Mouse (Mus musculus) olfactory bulb, adult 2 months (tissue): ENCODE measurements around the gene Setd1b. TPM values are rescaled to one million over a fixed set of nuclear protein-coding genes. Genes with fewer than 3 reads are reported as not detected.

Experiments
- H3K27ac ChIP-seq: fragments of 200-500 bp; 2 replicates; pipeline ENCODE4 v1.5.1; 2012; ENCODE audit warnings: low read depth, low read length; ENCODE audit not compliant: insufficient read depth
- H3K4me1 ChIP-seq: fragments of 200-500 bp; 2 replicates; pipeline ENCODE4 v1.6.1; 2012; ENCODE audit warnings: low read length; ENCODE audit not compliant: control insufficient read depth, insufficient read depth
- H3K4me3 ChIP-seq: fragments of 200-500 bp; 2 replicates; pipeline ENCODE4 v1.5.1; 2012; ENCODE audit warnings: mild to moderate bottlenecking, low read depth, low read length, moderate library complexity; ENCODE audit not compliant: insufficient read depth
- CTCF ChIP-seq: fragments of 200-500 bp; IDR thresholded peaks from 2 replicates; pipeline ENCODE4 v1.5.1; 2012; ENCODE audit warnings: low read depth, mild to moderate bottlenecking, low read length, moderate library complexity; ENCODE audit not compliant: insufficient read depth
- POLR2A ChIP-seq: fragments of 200-500 bp; IDR thresholded peaks from 2 replicates; pipeline ENCODE4 v1.6.1; 2012; ENCODE audit warnings: mild to moderate bottlenecking, low read depth, low read length, moderate library complexity; ENCODE audit not compliant: insufficient read depth
- WGBS: fragments of 180-500 bp; shearing (Covaris S2); methylation state at CpG from one replicate; pipeline ENCODE4 v1.1.7; 2018; 5-methylcytosine and 5-hydroxymethylcytosine counted together
- polyA plus RNA-seq: library from polyadenylated mRNA; stranded (reverse); fragments of >200 nt; gene quantifications from 2 replicates; pipeline ENCODE4 v1.2.4, GENCODE M21; 2012; ENCODE audit warnings: low replicate concordance; ENCODE audit not compliant: missing spikeins, insufficient read depth, insufficient read length

Setd1b gene
- polyA plus RNA-seq, 1 experiment, result not detected

DNA sequence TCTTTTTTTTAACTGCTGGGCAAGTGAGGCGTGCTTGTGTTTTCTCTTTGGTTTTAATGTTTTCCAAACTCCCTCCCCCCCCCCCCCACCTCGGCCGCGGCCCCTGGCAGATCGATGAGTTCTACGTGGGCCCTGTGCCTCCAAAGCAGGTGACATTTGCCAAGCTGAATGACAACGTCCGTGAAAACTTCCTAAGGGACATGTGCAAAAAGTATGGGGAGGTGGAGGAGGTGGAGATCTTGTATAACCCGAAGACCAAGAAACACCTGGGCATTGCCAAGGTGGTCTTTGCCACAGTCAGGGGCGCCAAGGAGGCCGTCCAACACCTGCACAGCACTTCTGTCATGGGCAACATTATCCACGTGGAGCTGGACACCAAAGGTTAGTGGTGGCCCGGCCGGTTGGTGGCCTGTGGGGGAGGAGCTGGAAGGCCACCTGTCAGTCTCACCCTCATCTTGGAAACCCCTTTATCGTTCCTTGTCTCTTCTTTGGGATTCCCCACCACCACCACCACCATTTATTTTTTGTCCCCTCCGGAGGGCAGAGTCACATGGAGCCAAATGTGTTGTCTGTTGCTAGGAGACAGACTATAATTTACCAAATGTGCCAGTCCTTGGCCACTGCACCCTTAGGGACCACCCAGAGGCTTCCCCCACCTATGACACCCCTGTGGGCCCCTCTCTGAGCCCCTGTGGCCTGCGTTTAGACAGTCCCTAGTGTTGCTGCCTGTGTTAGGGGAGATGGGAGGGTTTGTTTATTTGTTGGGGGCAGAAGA lies 2.2 kb downstream of the Setd1b start:
- peak overlapping the region; percentile 94 for H3K4me3 ChIP-seq
- 3% methylated on average over 17 of the region's 17 CpGs for WGBS
- peaks cover 40% of the 10 kb centered on the region for H3K4me1 ChIP-seq
- TF ChIP-seq POLR2A (no peak), CTCF (no peak)
- no peak overlapping the region for H3K27ac ChIP-seq

DNA sequence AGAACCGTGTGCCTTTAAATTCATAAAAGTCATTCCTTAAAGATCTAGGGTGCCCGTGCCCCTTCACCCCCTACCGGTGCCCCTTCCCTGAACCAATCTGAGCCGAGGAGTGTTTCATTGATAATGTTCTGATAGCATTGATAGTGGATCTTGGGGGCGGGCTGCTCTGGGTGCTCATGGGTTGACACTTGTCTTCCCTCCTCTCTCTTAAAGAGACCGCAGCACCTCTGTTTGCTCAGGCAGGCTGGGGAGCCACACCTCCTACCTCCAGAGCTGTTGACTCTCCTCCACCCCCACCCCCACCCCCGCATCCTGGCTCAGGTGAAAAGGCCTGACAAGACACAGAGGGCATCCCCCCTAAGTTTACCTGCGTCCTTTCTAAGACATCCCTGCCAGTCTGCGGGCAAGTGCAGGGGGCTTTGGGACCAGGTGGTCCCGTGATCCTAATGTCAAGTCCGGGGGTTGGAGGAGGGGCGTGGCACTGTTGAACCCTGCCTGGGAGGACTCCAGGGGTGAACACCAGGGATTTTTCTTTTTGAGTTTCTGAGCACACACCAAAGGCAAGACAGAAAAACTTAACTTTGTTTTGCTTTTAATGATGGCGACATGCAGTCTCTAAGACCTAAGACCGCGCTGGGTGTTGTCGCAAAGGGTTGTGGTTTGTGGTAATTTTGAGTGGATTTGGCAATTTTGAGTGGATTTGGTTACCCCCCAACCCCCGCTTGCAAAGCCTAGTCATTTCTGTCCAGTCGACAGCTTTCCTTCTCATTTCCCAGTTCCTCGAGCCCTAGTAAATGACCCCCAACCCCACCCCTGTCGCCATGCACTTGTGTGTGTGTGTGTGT lies 3.0 kb downstream of the Setd1b start:
- no peak for TF ChIP-seq CTCF
- peak overlapping the region; percentile 40 for H3K4me3 ChIP-seq
- H3K4me1 ChIP-seq, result peaks cover 43% of the 10 kb centered on the region
- H3K27ac ChIP-seq, result no peak overlapping the region
- WGBS, result 36% methylated on average over 20 of the region's 20 CpGs

DNA sequence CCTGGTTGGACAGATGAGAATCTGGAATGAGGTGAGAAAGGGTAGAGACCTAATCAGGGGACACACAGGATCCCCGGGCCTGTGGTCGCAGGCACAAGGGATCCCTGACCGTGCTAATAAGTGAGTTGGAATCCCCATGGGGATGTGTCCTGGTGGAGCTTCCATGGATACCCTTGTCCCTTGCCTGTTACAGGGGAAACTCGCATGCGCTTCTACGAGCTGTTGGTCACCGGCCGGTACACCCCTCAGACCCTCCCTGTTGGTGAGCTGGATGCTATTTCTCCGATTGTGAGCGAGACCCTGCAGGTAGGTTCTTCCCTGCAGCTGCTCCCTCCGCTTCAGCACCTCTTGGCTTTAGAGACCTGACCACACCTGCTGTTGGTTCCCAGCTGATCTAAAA lies 4.4 kb downstream of the Setd1b start:
- H3K4me3 ChIP-seq, result no peak overlapping the region
- no peak overlapping the region for H3K27ac ChIP-seq
- WGBS, result 83% methylated on average over 11 of the region's 11 CpGs
- TF ChIP-seq POLR2A, result no peak
- peaks cover 55% of the 10 kb centered on the region for H3K4me1 ChIP-seq

DNA sequence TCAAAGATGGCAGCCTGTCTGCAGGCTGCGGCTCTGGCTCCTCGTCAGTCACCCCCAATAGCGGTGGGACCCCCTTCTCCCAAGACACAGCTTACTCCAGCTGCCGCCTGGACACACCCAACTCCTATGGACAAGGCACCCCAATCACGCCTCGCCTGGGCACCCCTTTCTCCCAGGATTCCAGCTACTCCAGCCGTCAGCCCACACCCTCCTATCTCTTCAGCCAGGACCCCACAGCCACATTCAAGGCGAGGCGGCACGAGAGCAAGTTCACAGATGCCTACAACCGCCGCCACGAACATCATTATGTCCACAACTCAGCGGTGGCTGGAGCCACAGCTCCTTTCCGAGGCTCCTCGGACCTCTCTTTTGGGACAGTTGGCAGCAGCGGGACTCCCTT lies 5.6 kb downstream of the Setd1b start:
- TF ChIP-seq CTCF, result no peak
- TF ChIP-seq POLR2A, result no peak
- Histone ChIP-seq H3K4me3 (no peak overlapping the region), H3K4me1 (peaks cover 63% of the 10 kb centered on the region), H3K27ac (no peak overlapping the region)
- 75% methylated on average over 17 of the region's 17 CpGs for WGBS

DNA sequence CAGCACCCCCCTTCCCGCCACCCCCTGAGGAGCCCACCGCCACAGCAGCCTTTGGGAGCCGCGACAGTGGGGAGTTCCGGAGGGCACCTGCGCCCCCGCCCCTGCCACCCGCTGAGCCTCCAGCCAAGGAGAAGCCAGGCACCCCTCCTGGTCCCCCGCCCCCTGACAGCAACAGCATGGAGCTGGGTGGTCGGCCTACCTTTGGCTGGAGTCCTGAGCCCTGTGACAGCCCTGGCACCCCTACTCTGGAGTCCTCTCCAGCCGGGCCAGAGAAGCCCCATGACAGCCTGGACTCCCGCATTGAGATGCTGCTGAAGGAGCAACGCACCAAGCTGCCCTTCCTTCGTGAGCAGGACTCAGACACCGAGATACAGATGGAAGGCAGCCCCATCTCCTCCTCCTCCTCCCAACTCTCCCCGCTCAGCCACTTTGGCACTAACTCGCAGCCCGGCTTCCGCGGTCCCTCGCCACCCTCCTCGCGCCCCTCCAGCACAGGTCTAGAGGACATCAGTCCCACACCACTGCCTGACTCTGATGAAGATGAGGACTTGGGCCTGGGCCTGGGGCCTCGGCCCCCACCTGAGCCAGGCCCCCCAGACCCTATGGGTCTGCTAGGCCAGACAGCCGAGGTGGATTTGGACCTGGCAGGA lies 6.2 kb downstream of the Setd1b start:
- Histone ChIP-seq H3K4me3 (no peak overlapping the region), H3K27ac (no peak overlapping the region), H3K4me1 (peaks cover 63% of the 10 kb centered on the region)
- TF ChIP-seq CTCF, result no peak
- TF ChIP-seq POLR2A, result no peak
- WGBS, result 52% methylated on average over 25 of the region's 25 CpGs

DNA sequence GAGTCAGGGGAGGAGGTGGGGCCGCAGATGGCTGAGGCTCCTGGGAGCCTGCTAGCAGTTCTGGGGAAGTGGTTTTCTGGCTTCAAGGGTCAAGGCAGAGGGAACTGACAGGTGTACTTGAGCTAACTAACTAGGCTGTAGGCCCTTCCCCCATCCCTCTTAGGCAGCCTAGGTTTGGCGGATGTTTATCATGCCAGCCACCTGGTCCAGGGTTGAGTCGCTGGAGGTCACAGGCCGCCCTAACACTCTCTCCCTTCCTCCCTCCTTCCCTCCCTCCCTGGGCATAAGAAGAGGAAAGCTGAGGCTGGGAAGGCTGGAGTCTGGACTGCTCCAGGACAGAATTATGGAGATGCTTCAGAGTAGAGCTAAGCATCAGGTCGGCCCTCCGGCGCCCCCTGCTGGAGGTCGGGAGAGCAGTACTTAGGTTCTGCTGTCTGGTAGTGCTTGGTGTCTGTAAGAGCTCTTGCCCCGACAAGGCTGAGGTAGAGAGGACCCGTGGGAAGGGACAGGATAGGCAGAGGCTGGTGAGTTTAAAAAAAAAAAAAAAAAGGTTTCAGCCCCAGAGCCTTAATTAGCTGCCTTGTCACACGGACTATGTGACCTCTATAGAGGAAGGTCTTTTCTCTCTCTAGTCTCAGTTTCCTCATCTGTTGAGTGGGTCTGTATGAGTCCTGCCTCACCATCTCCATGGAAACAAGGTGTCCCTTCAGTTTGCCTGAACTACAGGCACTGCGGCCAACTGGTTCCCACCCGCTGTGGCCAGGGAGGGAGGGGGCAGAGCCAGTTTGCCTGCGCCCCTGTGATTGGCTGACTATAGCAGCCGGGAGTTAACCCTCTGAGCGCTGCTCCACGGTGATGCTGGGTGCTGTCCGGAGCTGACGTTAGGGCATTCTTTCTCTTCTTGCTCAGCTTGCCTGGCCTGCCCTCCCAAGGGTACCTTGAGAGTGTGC lies 7.7 kb downstream of the Setd1b start:
- TF ChIP-seq POLR2A, result no peak
- peak; percentile 88 for TF ChIP-seq CTCF
- Histone ChIP-seq H3K27ac (no peak overlapping the region), H3K4me1 (peaks cover 55% of the 10 kb centered on the region), H3K4me3 (peak overlapping the region; percentile 48)
- WGBS, result 3% methylated on average over 19 of the region's 19 CpGs

DNA sequence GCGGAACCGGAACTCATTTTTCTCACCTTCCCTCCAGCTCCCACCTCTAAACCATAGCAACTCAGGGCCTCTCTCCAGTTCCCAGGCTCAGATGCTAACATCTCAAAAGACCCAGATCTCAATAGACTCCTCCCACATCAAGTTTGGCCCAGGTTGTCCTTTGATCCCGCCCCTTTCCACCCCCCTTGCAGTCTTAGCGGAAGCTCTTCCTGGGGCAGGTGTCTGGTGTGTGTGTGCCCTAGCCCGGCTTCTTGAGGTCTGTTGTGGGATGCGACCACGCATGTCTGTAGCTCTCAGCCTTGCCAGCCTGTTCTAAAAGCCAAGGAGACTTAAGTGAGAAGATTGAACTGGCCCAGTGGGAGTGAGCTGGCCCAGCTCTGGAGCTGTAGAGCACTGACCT lies 8.6 kb downstream of the Setd1b start:
- TF ChIP-seq CTCF, result no peak
- TF ChIP-seq POLR2A, result no peak
- H3K4me1 ChIP-seq, result peaks cover 49% of the 10 kb centered on the region
- WGBS, result 18% methylated on average over 7 of the region's 7 CpGs
- peak overlapping the region; percentile 48 for H3K4me3 ChIP-seq
- H3K27ac ChIP-seq, result no peak overlapping the region

DNA sequence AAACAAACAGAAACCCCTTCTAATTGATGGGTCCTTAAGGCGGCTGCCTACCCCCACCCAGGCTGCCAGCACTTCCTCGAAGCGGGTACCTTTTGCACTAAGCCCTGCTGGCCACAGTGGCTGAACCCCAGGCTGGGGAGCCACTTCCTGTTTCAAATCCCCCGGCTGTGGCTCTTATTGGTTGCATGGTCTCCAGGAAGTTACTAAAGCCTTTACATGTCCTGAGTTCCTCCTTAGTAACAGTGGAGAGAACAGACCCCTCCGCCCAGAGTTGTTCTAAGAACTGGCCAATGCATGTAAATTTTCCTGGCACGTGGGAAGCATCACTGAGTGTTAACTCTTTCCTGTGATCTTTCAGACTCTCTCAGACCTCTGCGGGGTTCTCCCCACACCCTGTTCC lies 9.1 kb downstream of the Setd1b start:
- WGBS, result 11% methylated on average over 7 of the region's 7 CpGs

More for the DNA sequence above, 9.1 kb downstream of the Setd1b start:
- Histone ChIP-seq H3K4me1 (peaks cover 49% of the 10 kb centered on the region), H3K4me3 (peak overlapping the region; percentile 48), H3K27ac (no peak overlapping the region)
- TF ChIP-seq CTCF (no peak), POLR2A (no peak)
